Mouse (Mus musculus) spleen, postnatal 14 days (tissue): ENCODE results near the gene Krt32.

Experiments used
- DNase-seq, 2 experiments: peaks; one replicate each; pipeline ENCODE4 v3.0.0; 2021 to 2022; ENCODE audit warnings: low spot score in 2 of 2

The Krt32 gene

GRCm38 (mm10) chr11:100050451-100050850 lies 37.6 kb downstream of the Krt32 start, which contains the start of gene Krt31:
Krt31 (minus strand) TSS chr11:100050551.
- DNase-seq, result no peak

GRCm38 (mm10) chr11:100047193-100047592 lies 40.8 kb downstream of the Krt32 start:
- no peak for DNase-seq

GRCm38 (mm10) chr11:100046303-100046866 lies 41.6 kb downstream of the Krt32 start:
- DNase-seq, result no peak

DNA sequence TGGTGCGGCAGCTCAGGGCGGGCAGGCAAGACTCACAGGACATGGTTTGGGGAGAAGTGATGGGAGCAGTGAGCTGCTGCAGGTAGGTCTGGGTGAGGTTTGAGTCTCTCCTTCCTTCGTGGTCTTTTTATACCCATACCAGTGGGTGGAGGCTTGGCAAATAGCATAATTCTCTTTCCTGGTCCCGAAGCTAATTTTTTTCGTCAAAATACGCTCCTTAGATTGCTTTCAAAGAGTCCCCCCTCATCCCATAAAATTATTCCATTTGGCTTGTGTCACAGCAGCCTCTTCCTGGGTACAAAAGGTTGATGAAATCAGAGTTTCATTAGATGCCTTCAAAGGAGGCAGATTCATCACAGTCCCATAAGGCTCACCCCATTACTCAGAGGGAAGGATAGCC lies 46.6 kb downstream of the Krt32 start, which contains the start of gene Krt34:
Gene Krt34, minus strand, starts transcription at position 101 of the 400 bp plus-strand sequence.
- no peak for DNase-seq
